Mouse (Mus musculus) liver, embryonic 14.5 days (tissue): Measurements from ENCODE around the gene Il4.

ENCODE experiments used
- CTCF ChIP-seq: IDR thresholded peaks from 2 replicates; pipeline ENCODE4 v1.5.1; 2016; ENCODE audit warnings: antibody characterized with exemption, low read depth, control low read depth
- EP300 ChIP-seq: IDR thresholded peaks from 2 replicates; pipeline ENCODE4 v1.6.1; 2016; ENCODE audit warnings: antibody characterized with exemption, low read depth

DNA sequence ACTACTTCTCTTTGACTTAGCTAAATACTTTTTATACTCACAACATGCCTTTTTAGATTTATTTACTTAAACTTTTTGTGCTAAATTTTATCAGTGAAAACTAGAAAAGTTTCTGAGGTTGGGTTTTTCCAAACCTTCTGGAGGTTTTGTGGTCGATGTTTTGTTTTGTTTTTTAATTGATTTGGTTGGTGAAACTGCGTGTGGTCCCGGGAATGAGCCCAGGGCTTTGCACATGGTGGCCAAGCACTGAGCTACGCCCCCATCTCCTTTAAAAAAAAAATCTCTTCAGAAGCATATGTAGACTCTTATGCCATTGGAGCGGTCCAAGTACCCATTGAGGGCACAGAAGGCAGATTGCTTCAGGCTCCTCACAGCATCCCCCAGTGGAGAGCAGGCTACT, 27.4 kb downstream of the Il4 start:
- TF ChIP-seq CTCF (no peak), EP300 (no peak)
